Mouse (Mus musculus): ENCODE measurements at regions not wholly inside any gene's neighbourhood (a gene's known extent, or its start where the extent isn't known, plus 50 kb on each side); places are given as distances from the start of the nearest gene placed in this dataset.

- no peaks in the 10 kb centered on the region for H3K9me3 ChIP-seq (replicated peaks; ENCODE audit: insufficient read depth, low read length)
- no peak overlapping the region for H3K4me3 ChIP-seq (ENCODE audit: control insufficient read depth in 1 of 2, insufficient read depth in 1 of 2, low read depth in 2 of 2, low read length in 2 of 2)
- no peak overlapping the region for H3K27ac ChIP-seq (ENCODE audit: control insufficient read depth, low read depth, low read length)
- no peaks in the 10 kb centered on the region for H3K36me3 ChIP-seq (ENCODE audit: control insufficient read depth in 1 of 2, insufficient read depth in 2 of 2, low read length in 2 of 2)
- TF ChIP-seq EP300 (IDR thresholded peaks at IDR 0.05; ENCODE audit: low read depth in 1 of 2, low read length in 2 of 2) (no peak), USF2 (IDR thresholded peaks at IDR 0.05; ENCODE audit: borderline replicate concordance in 1 of 2, insufficient read depth in 1 of 2, low read depth in 1 of 2, low read length in 2 of 2) (no peak), ZC3H11A (IDR thresholded peaks at IDR 0.05; ENCODE audit: low read depth, low read length) (no peak), MXI1 (IDR thresholded peaks at IDR 0.05; ENCODE audit: low read depth, low read length) (no peak), UBTF (IDR thresholded peaks at IDR 0.05; ENCODE audit: borderline replicate concordance, insufficient read depth, low read depth, low read length) (no peak), MAFK (IDR thresholded peaks at IDR 0.05; ENCODE audit: borderline replicate concordance, low read depth, low read length) (no peak), NELFE (IDR thresholded peaks at IDR 0.05; ENCODE audit: low read depth, low read length) (no peak)
- no peaks in the 10 kb centered on the region for H3K79me2 ChIP-seq (ENCODE audit: control insufficient read depth, insufficient read depth, low read length, poor library complexity)
- no peaks in the 10 kb centered on the region for H3K27me3 ChIP-seq (ENCODE audit: control insufficient read depth in 1 of 2, insufficient read depth in 2 of 2, low read length in 2 of 2)
- H3K4me1 ChIP-seq (ENCODE audit: control insufficient read depth in 1 of 2, insufficient read depth in 2 of 2, low read length in 2 of 2): no peaks in the 10 kb centered on the region
- DNase-seq (ENCODE audit: low read depth, low spot score): no peak
- no peak overlapping the region for H3K9ac ChIP-seq (ENCODE audit: control insufficient read depth, low read depth, low read length, poor library complexity, severe bottlenecking)
Measured at GRCm38 (mm10) chrX:10647332-10647731, 67.5 kb upstream of the Mid1ip1 start.

GRCm38 (mm10) chrX:10650881-10651280, 63.9 kb upstream of the Mid1ip1 start:
- H3K4me1 ChIP-seq (ENCODE audit: control insufficient read depth in 1 of 2, insufficient read depth in 2 of 2, low read length in 2 of 2): no peaks in the 10 kb centered on the region
- H3K36me3 ChIP-seq (ENCODE audit: control insufficient read depth in 1 of 2, insufficient read depth in 2 of 2, low read length in 2 of 2): no peaks in the 10 kb centered on the region
- H3K79me2 ChIP-seq (ENCODE audit: control insufficient read depth, insufficient read depth, low read length, poor library complexity): no peaks in the 10 kb centered on the region
- H3K9ac ChIP-seq (ENCODE audit: control insufficient read depth, low read depth, low read length, poor library complexity, severe bottlenecking): no peak overlapping the region
- no peak overlapping the region for H3K4me3 ChIP-seq (ENCODE audit: control insufficient read depth in 1 of 2, insufficient read depth in 1 of 2, low read depth in 2 of 2, low read length in 2 of 2)
- no peak overlapping the region for H3K27ac ChIP-seq (ENCODE audit: control insufficient read depth, low read depth, low read length)
- no peaks in the 10 kb centered on the region for H3K9me3 ChIP-seq (replicated peaks; ENCODE audit: insufficient read depth, low read length)
- no peaks in the 10 kb centered on the region for H3K27me3 ChIP-seq (ENCODE audit: control insufficient read depth in 1 of 2, insufficient read depth in 2 of 2, low read length in 2 of 2)
- DNase-seq (ENCODE audit: low read depth, low spot score): peak; percentile 33
- TF ChIP-seq UBTF (IDR thresholded peaks at IDR 0.05; ENCODE audit: borderline replicate concordance, insufficient read depth, low read depth, low read length) (no peak), ZMIZ1 (IDR thresholded peaks at IDR 0.05; ENCODE audit: low read depth, low read length) (no peak), RCOR1 (IDR thresholded peaks at IDR 0.05; ENCODE audit: low read depth, low read length) (no peak), MEF2A (IDR thresholded peaks at IDR 0.05; ENCODE audit: extremely low read depth, insufficient replicate concordance, low read depth, low read length, poor library complexity, severe bottlenecking) (no peak), ZNF384 (IDR thresholded peaks at IDR 0.05; ENCODE audit: low read depth, low read length) (peak; percentile 90), MAZ (IDR thresholded peaks at IDR 0.05; ENCODE audit: low read depth, low read length) (no peak), HCFC1 (IDR thresholded peaks at IDR 0.05; ENCODE audit: low read depth, low read length) (no peak), MYB (IDR thresholded peaks at IDR 0.05; ENCODE audit: low read depth, low read length) (no peak), POLR2AphosphoS5 (IDR thresholded peaks at IDR 0.05; ENCODE audit: borderline replicate concordance, low read depth, low read length) (no peak), USF2 (IDR thresholded peaks at IDR 0.05; ENCODE audit: borderline replicate concordance in 1 of 2, insufficient read depth in 1 of 2, low read depth in 1 of 2, low read length in 2 of 2) (no peak), TBP (IDR thresholded peaks at IDR 0.05; ENCODE audit: low read depth, low read length) (no peak), NRF1 (IDR thresholded peaks at IDR 0.05; ENCODE audit: insufficient read depth, low read depth, low read length, poor library complexity, severe bottlenecking) (no peak), POLR2A (IDR thresholded peaks at IDR 0.05; ENCODE audit: control insufficient read depth in 1 of 2, insufficient read depth in 1 of 2, low read depth in 1 of 2, low read length in 2 of 2, poor library complexity in 1 of 2) (no peak), CHD1 (IDR thresholded peaks at IDR 0.05; ENCODE audit: low read depth, low read length) (no peak), SIN3A (IDR thresholded peaks at IDR 0.05; ENCODE audit: low read length) (no peak), RAD21 (IDR thresholded peaks at IDR 0.05; ENCODE audit: low read depth, low read length) (peak; percentile 88), MAX (IDR thresholded peaks at IDR 0.05; ENCODE audit: low read length) (no peak), JUND (IDR thresholded peaks at IDR 0.05; ENCODE audit: low read depth, low read length) (no peak), ZC3H11A (IDR thresholded peaks at IDR 0.05; ENCODE audit: low read depth, low read length) (peak; percentile 79), MYC (IDR thresholded peaks at IDR 0.05; ENCODE audit: low read depth, low read length) (no peak), TAL1 (IDR thresholded peaks at IDR 0.05; ENCODE audit: low read length) (no peak), BHLHE40 (IDR thresholded peaks at IDR 0.05; ENCODE audit: borderline replicate concordance, low read depth, low read length) (no peak), CHD2 (IDR thresholded peaks at IDR 0.05; ENCODE audit: low read length) (no peak), EP300 (IDR thresholded peaks at IDR 0.05; ENCODE audit: low read depth in 1 of 2, low read length in 2 of 2) (no peak), SMC3 (IDR thresholded peaks at IDR 0.05; ENCODE audit: low read depth, low read length) (peak; percentile 81), NELFE (IDR thresholded peaks at IDR 0.05; ENCODE audit: low read depth, low read length) (no peak), CTCF (IDR thresholded peaks at IDR 0.05 in 2 of 3, conservative IDR thresholded peaks at IDR 0.05 in 1 of 3; ENCODE audit: control insufficient read depth in 1 of 3, insufficient read depth in 1 of 3, low read depth in 2 of 3, low read length in 3 of 3, poor library complexity in 1 of 3, severe bottlenecking in 1 of 3) (peak in 2 of 3 experiments; percentile 19 to 67; a peak in 3 of 6 replicates), MAFK (IDR thresholded peaks at IDR 0.05; ENCODE audit: borderline replicate concordance, low read depth, low read length) (no peak), ETS1 (IDR thresholded peaks at IDR 0.05; ENCODE audit: low read depth, low read length) (no peak), ELF1 (IDR thresholded peaks at IDR 0.05; ENCODE audit: low read depth, low read length) (no peak)
